Comparison of ENCODE assay signal across 8 mouse cellular contexts in genomic region chr4:154299541-154300271, GRCm38 (mm10). TPM values are rescaled to one million over a fixed set of nuclear protein-coding genes. Genes with fewer than 3 reads are reported as not detected.
DNase-seq lines count a peak whose midpoint lies in the region; ATAC-seq and TF ChIP-seq lines count a peak whose summit lies in the region.

No protein-coding gene starts in this region.

- peaks cover 6% of the 10 kb centered on the region for H3K4me1 ChIP-seq in ES-Bruce4 (ENCODE audit: control insufficient read depth, insufficient read depth, low read length)
- peaks cover 7% of the 10 kb centered on the region; the same call in 1 of the 2 replicates for H3K4me1 ChIP-seq in heart, embryonic 16.5 days (ENCODE audit: control insufficient read depth, insufficient read depth, low read length)
- peaks cover 26% of the 10 kb centered on the region for H3K4me1 ChIP-seq in midbrain, embryonic 10.5 days

- peak overlapping the region; percentile 94 for H3K4me2 ChIP-seq in heart, embryonic 16.5 days (ENCODE audit: low read depth, low read length)

- no peaks in the 10 kb centered on the region for H3K27me3 ChIP-seq in ES-Bruce4 (ENCODE audit: control insufficient read depth, insufficient read depth, low read length, poor library complexity, severe bottlenecking)
- H3K27me3 ChIP-seq in heart, embryonic 16.5 days (ENCODE audit: control insufficient read depth, insufficient read depth, low read length) = peaks cover 26% of the 10 kb centered on the region
- H3K27me3 ChIP-seq in midbrain, embryonic 10.5 days (ENCODE audit: low read depth, poor library complexity, severe bottlenecking) = peaks cover 68% of the 10 kb centered on the region

- TF ChIP-seq EP300 in ES-Bruce4 (IDR thresholded peaks at IDR 0.05; ENCODE audit: insufficient read depth, low read depth, low read length) = 0 out of 2 replicates have a peak, but pooled peaks have one; percentile 35

- no peaks in the 10 kb centered on the region for H3K9me3 ChIP-seq in ES-Bruce4 (replicated peaks; ENCODE audit: control insufficient read depth, insufficient read depth, low read length, poor library complexity, severe bottlenecking)
- no peaks in the 10 kb centered on the region for H3K9me3 ChIP-seq in heart, embryonic 16.5 days (replicated peaks; ENCODE audit: control insufficient read depth, low read length)
- H3K9me3 ChIP-seq in midbrain, embryonic 10.5 days (replicated peaks) = no peaks in the 10 kb centered on the region

- ATAC-seq in heart, embryonic 16.5 days (replicated peaks; ENCODE audit: extremely low read depth, insufficient read depth, low FRiP score) = peak; percentile 30; the same call in 1 of the 2 replicates

- peak; percentile 37 for TF ChIP-seq POLR2A in ES-Bruce4 (IDR thresholded peaks at IDR 0.05; ENCODE audit: insufficient read depth, low read length)

- H3K4me3 ChIP-seq in ES-Bruce4 (ENCODE audit: low read depth, low read length) = peak overlapping the region; percentile 75
- H3K4me3 ChIP-seq in heart, embryonic 16.5 days (ENCODE audit: low read length) = peak overlapping the region; percentile 65
- peak overlapping the region; percentile 63 for H3K4me3 ChIP-seq in midbrain, embryonic 10.5 days

- WGBS in heart, embryonic 16.5 days = under 1% methylated on average over 65 of the region's 66 CpGs
- under 1% methylated on average over 66 of the region's 66 CpGs for WGBS in midbrain, embryonic 10.5 days

- TF ChIP-seq CTCF in ES-Bruce4 (IDR thresholded peaks at IDR 0.05; ENCODE audit: low read depth, low read length) = no peak

- H3K9ac ChIP-seq in ES-Bruce4 (ENCODE audit: low read depth, poor library complexity, severe bottlenecking) = peak overlapping the region; percentile 65
- peak overlapping the region; percentile 68 for H3K9ac ChIP-seq in heart, embryonic 16.5 days (ENCODE audit: low read length)

- H3K27ac ChIP-seq in ES-Bruce4 (ENCODE audit: insufficient read depth, low read length) = no peak overlapping the region
- no peak overlapping the region for H3K27ac ChIP-seq in heart, embryonic 16.5 days (ENCODE audit: low read length)
- H3K27ac ChIP-seq in midbrain, embryonic 10.5 days (replicated peaks) = peak overlapping the region; percentile 38; the same call in 1 of the 2 replicates

- DNase-seq in R1 (ENCODE audit: low read depth, low spot score) = peak; percentile 70
- peak; percentile 74 to 87 for DNase-seq in kidney, postnatal 4 days
- peak; percentile 27 for DNase-seq in midbrain, embryonic 10.5 days (ENCODE audit: low spot score)
- no peak for DNase-seq in B cell, adult 2 months
- no peak for DNase-seq in gastrocnemius, postnatal 4 days (ENCODE audit: low spot score in 2 of 2)
- no peak for DNase-seq in frontal cortex, postnatal 10 days (ENCODE audit: low spot score in 2 of 2)

- H3K36me3 ChIP-seq in ES-Bruce4 (ENCODE audit: control insufficient read depth, insufficient read depth, low read length, poor library complexity, severe bottlenecking) = no peaks in the 10 kb centered on the region
- H3K36me3 ChIP-seq in heart, embryonic 16.5 days (ENCODE audit: control insufficient read depth, insufficient read depth) = no peaks in the 10 kb centered on the region
- H3K36me3 ChIP-seq in midbrain, embryonic 10.5 days = no peaks in the 10 kb centered on the region

RNA-seq across cellular contexts. Expression of gene Arhgef16, which starts 1.8 kb away (rescaled TPM):
- polyA plus RNA-seq in ES-Bruce4 (2011; ENCODE audit: insufficient read depth, insufficient read length, low read depth, missing spikeins) = 37.2 and 38.5 TPM in 2 replicates
- 4.3 and 5.3 TPM in 2 replicates for polyA plus RNA-seq in heart, embryonic 16.5 days (2015; fragmentation: Nextera tagmentation; extraction: Ambion mirVana)
- polyA plus RNA-seq in midbrain, embryonic 10.5 days (2016; fragmentation: Nextera tagmentation; extraction: Ambion mirVana) = 1.4 and 1.6 TPM in 2 replicates
- total RNA-seq in gastrocnemius, postnatal 4 days (2021) = 1 to 10 TPM; 1.6 to 1.9 TPM

RNA-seq across cellular contexts. Expression of gene B230104I21Rik, which starts 36.2 kb away (rescaled TPM):
- not detected in 2 replicates for polyA plus RNA-seq in ES-Bruce4 (2011; ENCODE audit: insufficient read depth, insufficient read length, low read depth, missing spikeins)
- polyA plus RNA-seq in heart, embryonic 16.5 days (2015; fragmentation: Nextera tagmentation; extraction: Ambion mirVana) = 0.17 TPM in 1 of 2 replicates, not detected in the other
- polyA plus RNA-seq in midbrain, embryonic 10.5 days (2016; fragmentation: Nextera tagmentation; extraction: Ambion mirVana) = 0.16 TPM in 1 of 2 replicates, not detected in the other
- not detected for total RNA-seq in gastrocnemius, postnatal 4 days (2021)

Comparison
In these comparisons a context has a peak if more than half of its experiments do, and no peak if none do; other contexts are left out.
1. DNase-seq: peak in R1 (single experiment), kidney, postnatal 4 days (2 of 2) and midbrain, embryonic 10.5 days (single experiment); none in B cell, adult 2 months (0 of 2), gastrocnemius, postnatal 4 days (0 of 2) and frontal cortex, postnatal 10 days (0 of 2).
2. Peak in every context shown above with its lines, with median percentiles within 50 percentile points of each other: H3K4me3 ChIP-seq.